Mouse (Mus musculus) MEL (cell line): Measurements from ENCODE around the gene Gm20388. TPM values are rescaled to one million over a fixed set of nuclear protein-coding genes. Genes with fewer than 3 reads are reported as not detected.

ENCODE experiments used
- DNase-seq: peaks from one replicate; pipeline ENCODE4 v3.0.0; 2011; ENCODE audit warnings: low read depth, low spot score
- H3K27ac ChIP-seq: 2 replicates; pipeline ENCODE4 v1.5.1; 2012; ENCODE audit warnings: low read depth, mild to moderate bottlenecking, control low read depth, low read length, moderate library complexity; ENCODE audit not compliant: control insufficient read depth
- H3K27me3 ChIP-seq, 2 experiments: fragments of 150-350 bp in 1 of 2; sonication (generic) in 1 of 2; 2 replicates each; pipeline ENCODE4 v1.6.1; 2012; ENCODE audit warnings: low read length in 2 of 2, mild to moderate bottlenecking in 2 of 2, improper control_type of control experiment in 1 of 2, moderate library complexity in 1 of 2; ENCODE audit not compliant: insufficient read depth in 2 of 2, control insufficient read depth in 1 of 2
- H3K36me3 ChIP-seq, 2 experiments: 2 replicates each; pipeline ENCODE4 v1.6.1; 2012 to 2014; ENCODE audit warnings: low read length in 2 of 2, improper control_type of control experiment in 1 of 2, inconsistent platforms in 1 of 2, mild to moderate bottlenecking in 1 of 2; ENCODE audit not compliant: insufficient read depth in 2 of 2, control insufficient read depth in 1 of 2
- H3K4me1 ChIP-seq, 2 experiments: fragments of 150-350 bp in 1 of 2; sonication (generic) in 1 of 2; 2 replicates each; pipeline ENCODE4 v1.6.1; 2012; ENCODE audit warnings: low read length in 2 of 2, improper control_type of control experiment in 1 of 2, mild to moderate bottlenecking in 1 of 2; ENCODE audit not compliant: insufficient read depth in 2 of 2, control insufficient read depth in 1 of 2
- H3K4me3 ChIP-seq, 2 experiments: fragments of 150-350 bp in 1 of 2; sonication (generic) in 1 of 2; 2 replicates each; pipeline ENCODE4 v1.5.1; 2012; ENCODE audit warnings: low read depth in 2 of 2, low read length in 2 of 2, mild to moderate bottlenecking in 2 of 2, moderate library complexity in 2 of 2, control low read depth in 1 of 2, improper control_type of control experiment in 1 of 2; ENCODE audit not compliant: control insufficient read depth in 1 of 2, insufficient read depth in 1 of 2
- H3K79me2 ChIP-seq: 2 replicates; pipeline ENCODE4 v1.6.1; 2012; ENCODE audit warnings: mild to moderate bottlenecking, low read length, moderate library complexity; ENCODE audit not compliant: control insufficient read depth, poor library complexity, insufficient read depth
- H3K9ac ChIP-seq: 2 replicates; pipeline ENCODE4 v1.6.1; 2012; ENCODE audit warnings: low read depth, mild to moderate bottlenecking, control low read depth, low read length, moderate library complexity; ENCODE audit not compliant: control insufficient read depth, poor library complexity, severe bottlenecking
- H3K9me3 ChIP-seq: fragments of 150-350 bp; sonication (generic); replicated peaks from 2 replicates; pipeline ENCODE4 v1.6.1; 2012; ENCODE audit warnings: mild to moderate bottlenecking, low read length, improper control_type of control experiment, moderate library complexity; ENCODE audit not compliant: insufficient read depth
- BHLHE40 ChIP-seq: IDR thresholded peaks from 2 replicates; pipeline ENCODE4 v1.6.1; 2012; ENCODE audit warnings: low read depth, mild to moderate bottlenecking, inconsistent platforms, low read length, improper control_type of control experiment, borderline replicate concordance
- CTCF ChIP-seq, 3 experiments: IDR thresholded peaks in 2 of 3; conservative IDR thresholded peaks in 1 of 3; 2 replicates each; pipeline ENCODE4 v1.5.1; 2011 to 2012; ENCODE audit warnings: low read length in 3 of 3, low read depth in 2 of 3, mild to moderate bottlenecking in 2 of 3, improper control_type of control experiment in 1 of 3, inconsistent platforms in 1 of 3, mixed read lengths in 1 of 3, moderate library complexity in 1 of 3; ENCODE audit not compliant: control insufficient read depth in 1 of 3, insufficient read depth in 1 of 3, poor library complexity in 1 of 3, severe bottlenecking in 1 of 3
- E2F4 ChIP-seq: IDR thresholded peaks from 2 replicates; pipeline ENCODE4 v1.6.1; 2011; ENCODE audit warnings: low read depth, low read length, improper control_type of control experiment, borderline replicate concordance
- EP300 ChIP-seq, 2 experiments: IDR thresholded peaks; 2 replicates each; pipeline ENCODE4 v1.6.1; 2011; ENCODE audit warnings: improper control_type of control experiment in 2 of 2, low read length in 2 of 2, low read depth in 1 of 2, mild to moderate bottlenecking in 1 of 2
- ETS1 ChIP-seq: IDR thresholded peaks from 2 replicates; pipeline ENCODE4 v1.6.1; 2012; ENCODE audit warnings: low read depth, mild to moderate bottlenecking, inconsistent platforms, low read length, improper control_type of control experiment, moderate library complexity
- GATA1 ChIP-seq: IDR thresholded peaks from 2 replicates; pipeline ENCODE4 v1.6.1; 2011; ENCODE audit warnings: low read depth, low read length, improper control_type of control experiment
- MEF2A ChIP-seq: IDR thresholded peaks from 2 replicates; pipeline ENCODE4 v1.6.1; 2014; ENCODE audit warnings: low read depth, mild to moderate bottlenecking, inconsistent platforms, low read length, improper control_type of control experiment; ENCODE audit not compliant: poor library complexity, insufficient replicate concordance, severe bottlenecking; ENCODE audit errors: extremely low read depth
- MXI1 ChIP-seq: IDR thresholded peaks from 2 replicates; pipeline ENCODE4 v1.6.1; 2011; ENCODE audit warnings: mild to moderate bottlenecking, low read depth, low read length, improper control_type of control experiment
- MYB ChIP-seq: IDR thresholded peaks from 2 replicates; pipeline ENCODE4 v1.6.1; 2011; ENCODE audit warnings: mild to moderate bottlenecking, low read depth, low read length, improper control_type of control experiment
- NRF1 ChIP-seq: IDR thresholded peaks from 2 replicates; pipeline ENCODE4 v1.6.1; 2014; ENCODE audit warnings: low read depth, mild to moderate bottlenecking, inconsistent platforms, low read length, improper control_type of control experiment, moderate library complexity; ENCODE audit not compliant: poor library complexity, insufficient read depth, severe bottlenecking
- POLR2A ChIP-seq, 2 experiments: IDR thresholded peaks; 2 replicates each; pipeline ENCODE4 v1.6.1; 2011 to 2012; ENCODE audit warnings: low read length in 2 of 2, mild to moderate bottlenecking in 2 of 2, control low read depth in 1 of 2, improper control_type of control experiment in 1 of 2, low read depth in 1 of 2, moderate library complexity in 1 of 2; ENCODE audit not compliant: control insufficient read depth in 1 of 2, insufficient read depth in 1 of 2, poor library complexity in 1 of 2
- POLR2AphosphoS2 ChIP-seq: IDR thresholded peaks from 2 replicates; pipeline ENCODE4 v1.6.1; 2011; ENCODE audit warnings: low read length, improper control_type of control experiment
- POLR2AphosphoS5 ChIP-seq: IDR thresholded peaks from 2 replicates; pipeline ENCODE4 v1.6.1; 2012; ENCODE audit warnings: low read depth, borderline replicate concordance, mild to moderate bottlenecking, inconsistent platforms, low read length, moderate library complexity, mixed read lengths
- TAL1 ChIP-seq: IDR thresholded peaks from 2 replicates; pipeline ENCODE4 v1.6.1; 2012; ENCODE audit warnings: mild to moderate bottlenecking, inconsistent platforms, low read length, moderate library complexity, mixed read lengths
- TCF12 ChIP-seq: IDR thresholded peaks from 2 replicates; pipeline ENCODE4 v1.6.1; 2014; ENCODE audit warnings: low read depth, mild to moderate bottlenecking, inconsistent platforms, low read length, improper control_type of control experiment, moderate library complexity
- USF1 ChIP-seq: IDR thresholded peaks from 2 replicates; pipeline ENCODE4 v1.6.1; 2014; ENCODE audit warnings: low read depth, mild to moderate bottlenecking, inconsistent platforms, low read length, improper control_type of control experiment, moderate library complexity
- ZKSCAN1 ChIP-seq: IDR thresholded peaks from 2 replicates; pipeline ENCODE4 v1.6.1; 2012; ENCODE audit warnings: low read depth, mild to moderate bottlenecking, inconsistent platforms, low read length, improper control_type of control experiment, moderate library complexity
- polyA plus RNA-seq, 2 experiments: library from polyadenylated mRNA; stranded (reverse) in 1 of 2; unstranded in 1 of 2; fragments of >175 nt in 1 of 2; fragments of >200 nt in 1 of 2; gene quantifications; 2 replicates each; pipeline versions ENCODE4 v1.2.1 to v1.2.4; 2012; ENCODE audit warnings: low replicate concordance in 2 of 2, low read depth in 1 of 2; ENCODE audit not compliant: insufficient read length in 2 of 2, insufficient read depth in 1 of 2, missing spikeins in 1 of 2
- total RNA-seq: library from RNA; depleted of rRNA; stranded (reverse); fragments of 300-350 nt; gene quantifications from 2 replicates; pipeline ENCODE4 v1.2.3, GENCODE M21; 2012

Gm20388 gene
- total and polyA plus RNA-seq, 3 experiments: 11.1 to 17.8 TPM; not detected in 1

DNA sequence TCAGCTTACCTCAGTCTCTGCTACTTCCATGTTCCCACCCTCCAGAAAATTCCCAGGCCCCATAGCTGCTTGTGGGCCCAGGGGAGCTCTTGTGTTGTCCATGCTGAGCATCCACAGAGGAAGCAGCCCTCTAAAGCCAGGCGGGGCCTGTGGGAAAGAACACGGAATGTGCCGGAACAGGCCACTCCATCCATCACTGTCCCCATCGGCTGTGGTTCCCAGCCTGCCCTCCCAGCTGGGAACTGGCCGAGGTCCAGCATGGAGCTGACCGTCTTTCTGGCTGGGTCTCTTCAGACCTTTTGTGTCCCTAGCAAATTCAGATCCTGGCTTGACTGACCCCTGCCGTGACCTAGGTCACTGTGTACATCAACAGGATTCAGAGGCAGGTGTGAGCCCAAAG lies 2744.1 kb downstream of the Gm20388 start:
- H3K9me3 ChIP-seq: no peaks in the 10 kb centered on the region
- H3K4me1 ChIP-seq: peaks cover 12 to 26% of the 10 kb centered on the region in 2 experiments
- no peak overlapping the region for H3K4me3 ChIP-seq
- no peak overlapping the region for H3K9ac ChIP-seq
- H3K27me3 ChIP-seq: no peaks in the 10 kb centered on the region
- H3K36me3 ChIP-seq: peaks cover 18 to 27% of the 10 kb centered on the region in 2 experiments
- no peak for DNase-seq
- no peak for TF ChIP-seq CTCF (IDR thresholded peaks at IDR 0.05 in 2 of 3, conservative IDR thresholded peaks at IDR 0.05 in 1 of 3; ENCODE audit: control insufficient read depth in 1 of 3, insufficient read depth in 1 of 3, low read depth in 2 of 3, low read length in 3 of 3, poor library complexity in 1 of 3, severe bottlenecking in 1 of 3)
- H3K27ac ChIP-seq: no peak overlapping the region
- H3K79me2 ChIP-seq: peaks cover 44% of the 10 kb centered on the region

DNA sequence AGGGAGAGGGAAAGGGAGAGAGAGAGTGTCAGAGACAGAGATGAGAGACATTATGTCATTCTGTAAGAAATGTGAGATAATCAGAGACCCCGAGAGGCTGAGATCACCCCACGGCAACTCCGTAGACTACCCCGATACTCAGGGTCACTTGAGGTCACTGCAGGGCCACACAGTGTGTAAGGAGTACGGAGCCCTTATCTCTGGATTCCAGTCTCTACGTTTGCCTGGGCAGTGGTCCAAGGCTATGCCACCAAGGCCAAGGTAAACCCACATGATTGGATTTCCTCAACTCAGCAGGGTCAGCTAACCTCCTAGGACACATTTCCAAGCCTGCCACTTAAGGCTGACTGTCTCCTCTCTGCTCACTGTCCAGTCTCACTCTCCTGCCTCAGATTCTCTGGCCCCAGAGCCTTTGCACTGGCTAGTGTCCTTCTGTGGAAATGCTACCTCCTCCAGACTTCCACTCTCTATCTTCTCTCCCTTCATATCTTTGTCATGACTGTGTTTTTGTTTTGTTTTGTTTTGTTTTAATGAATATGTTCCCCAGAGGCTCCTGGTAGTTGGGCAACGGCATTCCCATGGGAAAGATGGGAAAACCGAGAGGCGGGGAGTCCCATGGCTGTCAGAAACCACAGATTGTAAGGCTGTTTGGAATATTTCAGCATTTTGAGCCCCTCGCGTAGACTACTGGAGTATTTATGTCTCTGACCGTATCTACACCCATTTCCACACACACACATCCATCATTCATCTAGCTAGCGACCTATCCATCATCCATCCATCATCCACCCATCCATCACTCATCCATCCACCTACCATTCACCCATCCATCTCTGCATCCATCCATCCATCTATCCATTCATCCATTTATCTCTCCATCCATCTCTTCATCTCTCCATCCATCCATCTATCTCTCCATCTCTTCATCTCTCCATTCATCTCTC lies 2745.7 kb downstream of the Gm20388 start:
- H3K27ac ChIP-seq: peak overlapping the region; percentile 26
- peaks cover 12 to 26% of the 10 kb centered on the region in 2 experiments for H3K4me1 ChIP-seq
- peak in 1 of 2 experiments; percentile 51; a peak in 2 of 4 replicates for TF ChIP-seq POLR2A (IDR thresholded peaks at IDR 0.05; ENCODE audit: control insufficient read depth in 1 of 2, insufficient read depth in 1 of 2, low read depth in 1 of 2, low read length in 2 of 2, poor library complexity in 1 of 2)
- peak; percentile 83 for TF ChIP-seq TCF12
- TF ChIP-seq NRF1: no peak
- TF ChIP-seq BHLHE40: no peak
- peak; percentile 30; the same call in 1 of the 2 replicates for TF ChIP-seq POLR2AphosphoS2
- TF ChIP-seq MYB: peak; percentile 6; the same call in 1 of the 2 replicates
- TF ChIP-seq TAL1: peak; percentile 72
- no peak for TF ChIP-seq ZKSCAN1
- TF ChIP-seq MXI1: no peak
- TF ChIP-seq GATA1: peak; percentile 66
- TF ChIP-seq EP300 (IDR thresholded peaks at IDR 0.05; ENCODE audit: low read depth in 1 of 2, low read length in 2 of 2): peak; percentile 70 to 83
- peak; percentile 45; the same call in 1 of the 2 replicates for TF ChIP-seq MEF2A
- TF ChIP-seq USF1: 0 out of 2 replicates have a peak, but pooled peaks have one; percentile 26
- peak; percentile 75 for TF ChIP-seq ETS1
- TF ChIP-seq E2F4: no peak
- 0 out of 2 replicates have a peak, but pooled peaks have one; percentile 55 for TF ChIP-seq POLR2AphosphoS5
- DNase-seq: peak; percentile 62
- H3K4me3 ChIP-seq: no peak overlapping the region
- H3K9ac ChIP-seq: no peak overlapping the region
- H3K9me3 ChIP-seq: no peaks in the 10 kb centered on the region
- no peaks in the 10 kb centered on the region for H3K27me3 ChIP-seq
- peaks cover 55% of the 10 kb centered on the region for H3K79me2 ChIP-seq
- H3K36me3 ChIP-seq: peaks cover 18 to 29% of the 10 kb centered on the region in 2 experiments
